Mouse (Mus musculus) T-helper 1 cell (primary cell): ENCODE results near the gene Espl1.

Experiments
- in situ Hi-C: fragments of 300-600 bp; cut with MboI, MseI; formaldehyde crosslinking; loops from one replicate; pipeline ENCODE4 v1.15.1; 2025; ENCODE audit warnings: high pct_unique_total_duplicates

Gene Espl1

GRCm38 (mm10) chr15:102370727-102371126 lies 74.7 kb downstream of the Espl1 start:
- in situ Hi-C loops = loop anchor here (5.0 kb wide), 1 partner anchor 33 kb away; no protein-coding TSS in a partner anchor
